Mouse (Mus musculus): ENCODE measurements around the gene Gm10337. TPM values are rescaled to one million over a fixed set of nuclear protein-coding genes. Genes with fewer than 3 reads are reported as not detected.

Gm10337 gene
- polyA plus RNA-seq, 1 experiment: not detected

- Histone ChIP-seq H3K27ac (ENCODE audit: insufficient read depth, low read length) (no peak overlapping the region), H3K36me3 (ENCODE audit: control insufficient read depth, insufficient read depth, low read length) (peaks cover 37% of the 10 kb centered on the region), H3K27me3 (ENCODE audit: control insufficient read depth, insufficient read depth, low read length) (no peaks in the 10 kb centered on the region), H3K4me3 (ENCODE audit: extremely low read depth, insufficient read depth, insufficient read length) (no peak overlapping the region), H3K4me1 (ENCODE audit: control insufficient read depth, insufficient read depth, insufficient read length) (no peaks in the 10 kb centered on the region)
- TF ChIP-seq CTCF (IDR thresholded peaks at IDR 0.05; ENCODE audit: extremely low read depth, insufficient read depth, insufficient read length, insufficient replicate concordance) (peak; percentile 16; the same call in 1 of the 2 replicates), POLR2A (IDR thresholded peaks at IDR 0.05; ENCODE audit: low read depth, low read length) (no peak)
- DNase-seq (ENCODE audit: low read depth in 1 of 2, low spot score in 2 of 2): no peak
- WGBS: 85% methylated on average over 3 of the region's 3 CpGs
Observed at GRCm38 (mm10) chr15:102527936-102528335, 24.4 kb downstream of the Gm10337 start.

DNA sequence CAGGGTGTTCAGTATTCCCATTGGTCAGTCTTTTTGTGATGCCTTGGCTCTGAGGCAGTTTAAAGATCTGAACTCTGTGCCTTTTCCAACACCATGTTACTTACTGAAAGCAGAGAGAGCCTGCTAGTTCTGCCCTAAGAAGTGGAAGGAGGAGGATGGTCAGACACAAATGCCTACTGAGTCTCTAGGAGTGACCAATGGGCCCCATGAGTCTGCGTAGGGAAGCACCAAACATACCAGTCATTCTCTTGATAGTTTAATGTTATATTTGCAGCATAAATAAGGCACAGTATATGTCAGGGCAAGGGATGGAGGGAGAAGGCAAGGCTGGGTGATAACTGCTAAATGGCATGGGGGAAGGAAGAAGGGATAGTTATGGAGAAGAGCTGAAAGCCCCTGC lies 24.9 kb downstream of the Gm10337 start:
- DNase-seq (ENCODE audit: low read depth in 1 of 2, low spot score in 2 of 2): no peak
- Histone ChIP-seq H3K27ac (ENCODE audit: insufficient read depth, low read length) (no peak overlapping the region), H3K36me3 (ENCODE audit: control insufficient read depth, insufficient read depth, low read length) (peaks cover 39% of the 10 kb centered on the region), H3K4me3 (ENCODE audit: extremely low read depth, insufficient read depth, insufficient read length) (no peak overlapping the region), H3K27me3 (ENCODE audit: control insufficient read depth, insufficient read depth, low read length) (no peaks in the 10 kb centered on the region), H3K4me1 (ENCODE audit: control insufficient read depth, insufficient read depth, insufficient read length) (no peaks in the 10 kb centered on the region)
- TF ChIP-seq CTCF (IDR thresholded peaks at IDR 0.05; ENCODE audit: extremely low read depth, insufficient read depth, insufficient read length, insufficient replicate concordance): no peak
- TF ChIP-seq POLR2A (IDR thresholded peaks at IDR 0.05; ENCODE audit: low read depth, low read length): no peak
- WGBS: 95% methylated on average over 1 of the region's 1 CpGs

DNA sequence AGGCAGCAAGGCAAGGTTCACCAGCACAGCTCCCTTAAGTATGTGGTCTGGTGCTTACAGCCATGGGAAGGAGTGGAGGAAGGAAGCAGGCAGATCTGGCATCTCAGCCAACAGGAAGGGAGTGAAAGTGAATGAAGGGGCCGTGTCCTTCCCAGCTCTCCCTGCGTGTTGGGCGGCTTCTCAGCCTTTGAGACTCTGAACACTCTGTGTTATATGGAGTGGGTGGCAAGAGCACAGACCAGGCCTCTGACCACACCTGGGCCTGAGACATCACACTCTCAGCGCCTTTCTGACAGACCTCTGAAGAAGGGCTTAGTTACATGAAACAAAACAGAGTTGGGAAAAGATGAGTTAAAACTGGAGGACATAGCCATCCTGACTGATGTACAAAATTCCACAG lies 27.0 kb downstream of the Gm10337 start:
- DNase-seq (ENCODE audit: low read depth in 1 of 2, low spot score in 2 of 2): no peak

GRCm38 (mm10) chr15:102531586-102531985 lies 28.1 kb downstream of the Gm10337 start:
- Histone ChIP-seq H3K27ac (ENCODE audit: insufficient read depth, low read length) (no peak overlapping the region), H3K4me1 (ENCODE audit: control insufficient read depth, insufficient read depth, insufficient read length) (no peaks in the 10 kb centered on the region), H3K27me3 (ENCODE audit: control insufficient read depth, insufficient read depth, low read length) (no peaks in the 10 kb centered on the region), H3K4me3 (ENCODE audit: extremely low read depth, insufficient read depth, insufficient read length) (no peak overlapping the region), H3K36me3 (ENCODE audit: control insufficient read depth, insufficient read depth, low read length) (peaks cover 49% of the 10 kb centered on the region)
- TF ChIP-seq CTCF (IDR thresholded peaks at IDR 0.05; ENCODE audit: extremely low read depth, insufficient read depth, insufficient read length, insufficient replicate concordance): no peak
- 98% methylated on average over 4 of the region's 4 CpGs for WGBS
- DNase-seq (ENCODE audit: low read depth in 1 of 2, low spot score in 2 of 2): no peak

More for the DNA sequence above, 27.0 kb downstream of the Gm10337 start:
- Histone ChIP-seq H3K4me1 (ENCODE audit: control insufficient read depth, insufficient read depth, insufficient read length) (no peaks in the 10 kb centered on the region), H3K27me3 (ENCODE audit: control insufficient read depth, insufficient read depth, low read length) (no peaks in the 10 kb centered on the region), H3K4me3 (ENCODE audit: extremely low read depth, insufficient read depth, insufficient read length) (no peak overlapping the region), H3K27ac (ENCODE audit: insufficient read depth, low read length) (no peak overlapping the region), H3K36me3 (ENCODE audit: control insufficient read depth, insufficient read depth, low read length) (peaks cover 43% of the 10 kb centered on the region)
- TF ChIP-seq CTCF (IDR thresholded peaks at IDR 0.05; ENCODE audit: extremely low read depth, insufficient read depth, insufficient read length, insufficient replicate concordance): no peak
- 76% methylated on average over 4 of the region's 4 CpGs for WGBS

DNA sequence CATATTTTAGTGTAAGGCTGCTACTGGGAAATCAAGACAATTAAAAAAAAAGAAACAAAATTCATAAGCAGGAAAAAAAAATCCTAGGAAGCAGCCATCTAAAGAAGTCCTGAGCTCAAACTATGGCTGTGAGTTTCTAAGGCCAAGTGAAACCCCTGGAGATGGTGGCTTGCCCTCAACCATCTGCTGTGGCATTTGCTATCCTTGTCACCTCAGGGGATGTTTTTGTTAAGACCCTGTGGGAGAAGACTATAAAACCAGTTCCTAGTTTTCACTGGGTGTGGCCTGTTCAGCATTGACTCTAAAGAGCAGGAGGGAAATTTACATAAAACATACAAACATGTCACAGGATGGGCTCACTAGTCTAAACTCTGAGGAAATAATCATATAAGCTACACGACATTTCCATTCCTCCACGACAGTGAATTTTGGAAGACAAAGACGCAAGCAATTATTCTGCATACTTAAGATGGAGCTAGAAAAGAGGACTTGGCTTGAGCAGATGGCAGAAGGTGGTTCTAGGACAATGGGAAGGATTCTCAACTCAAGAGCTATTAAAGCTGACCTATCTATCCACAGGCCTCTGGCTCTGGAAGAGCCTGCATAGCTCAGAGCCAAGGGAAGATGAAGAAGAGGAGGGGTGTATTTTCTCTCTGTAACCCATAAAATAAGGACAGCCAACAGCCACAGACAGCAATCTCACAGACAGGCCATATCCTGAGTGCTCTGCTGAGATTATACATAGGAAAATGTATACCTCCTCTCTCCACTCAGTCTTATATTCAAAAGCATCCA lies 28.8 kb downstream of the Gm10337 start:
- Histone ChIP-seq H3K36me3 (ENCODE audit: control insufficient read depth, insufficient read depth, low read length) (peaks cover 51% of the 10 kb centered on the region), H3K4me1 (ENCODE audit: control insufficient read depth, insufficient read depth, insufficient read length) (no peaks in the 10 kb centered on the region), H3K27ac (ENCODE audit: insufficient read depth, low read length) (no peak overlapping the region), H3K27me3 (ENCODE audit: control insufficient read depth, insufficient read depth, low read length) (no peaks in the 10 kb centered on the region), H3K4me3 (ENCODE audit: extremely low read depth, insufficient read depth, insufficient read length) (no peak overlapping the region)
- no peak for DNase-seq (ENCODE audit: low read depth in 1 of 2, low spot score in 2 of 2)
- no peak for TF ChIP-seq CTCF (IDR thresholded peaks at IDR 0.05; ENCODE audit: extremely low read depth, insufficient read depth, insufficient read length, insufficient replicate concordance)
- TF ChIP-seq POLR2A (IDR thresholded peaks at IDR 0.05; ENCODE audit: low read depth, low read length): no peak
- WGBS: 95% methylated on average over 3 of the region's 3 CpGs

DNA sequence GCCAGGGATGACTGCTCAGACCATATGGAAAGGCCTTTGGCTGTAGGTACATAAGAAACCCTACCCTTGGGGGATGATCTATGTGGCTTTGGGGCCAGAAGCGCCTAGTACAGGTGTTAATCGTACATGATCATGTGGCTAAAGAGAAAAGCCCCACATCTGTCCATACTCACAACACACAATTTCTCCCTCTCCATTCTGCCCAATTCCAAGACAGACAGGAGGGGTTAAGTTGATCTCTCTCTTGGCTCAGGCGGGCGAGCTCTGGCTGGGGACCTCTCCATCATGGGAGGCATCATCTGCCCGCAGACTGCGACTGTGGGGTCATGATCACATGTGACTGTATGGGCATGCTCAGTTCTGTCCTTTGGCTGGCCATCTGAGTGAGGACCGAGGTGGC lies 30.4 kb downstream of the Gm10337 start:
- no peak for TF ChIP-seq CTCF (IDR thresholded peaks at IDR 0.05; ENCODE audit: extremely low read depth, insufficient read depth, insufficient read length, insufficient replicate concordance)
- no peak for TF ChIP-seq POLR2A (IDR thresholded peaks at IDR 0.05; ENCODE audit: low read depth, low read length)
- no peaks in the 10 kb centered on the region for H3K4me1 ChIP-seq (ENCODE audit: control insufficient read depth, insufficient read depth, insufficient read length)
- no peak overlapping the region for H3K4me3 ChIP-seq (ENCODE audit: extremely low read depth, insufficient read depth, insufficient read length)
- no peaks in the 10 kb centered on the region for H3K27me3 ChIP-seq (ENCODE audit: control insufficient read depth, insufficient read depth, low read length)
- peaks cover 51% of the 10 kb centered on the region for H3K36me3 ChIP-seq (ENCODE audit: control insufficient read depth, insufficient read depth, low read length)
- 92% methylated on average over 7 of the region's 7 CpGs for WGBS
- DNase-seq (ENCODE audit: low read depth in 1 of 2, low spot score in 2 of 2): no peak
- H3K27ac ChIP-seq (ENCODE audit: insufficient read depth, low read length): no peak overlapping the region

GRCm38 (mm10) chr15:102544801-102545200 lies 41.3 kb downstream of the Gm10337 start:
- H3K27ac ChIP-seq (ENCODE audit: insufficient read depth, low read length): no peak overlapping the region
- DNase-seq (ENCODE audit: low read depth in 1 of 2, low spot score in 2 of 2): no peak
- no peak overlapping the region for H3K4me3 ChIP-seq (ENCODE audit: extremely low read depth, insufficient read depth, insufficient read length)
- H3K27me3 ChIP-seq (ENCODE audit: control insufficient read depth, insufficient read depth, low read length): no peaks in the 10 kb centered on the region
- no peaks in the 10 kb centered on the region for H3K4me1 ChIP-seq (ENCODE audit: control insufficient read depth, insufficient read depth, insufficient read length)
- peaks cover 31% of the 10 kb centered on the region for H3K36me3 ChIP-seq (ENCODE audit: control insufficient read depth, insufficient read depth, low read length)
- WGBS: 93% methylated on average over 4 of the region's 4 CpGs
- no peak for TF ChIP-seq POLR2A (IDR thresholded peaks at IDR 0.05; ENCODE audit: low read depth, low read length)
- TF ChIP-seq CTCF (IDR thresholded peaks at IDR 0.05; ENCODE audit: extremely low read depth, insufficient read depth, insufficient read length, insufficient replicate concordance): no peak
